Mouse (Mus musculus): ENCODE measurements around the gene Spns2.

Gene Spns2

GRCm38 (mm10) chr11:72500139-72500538, 10.4 kb upstream of the Spns2 start:
- DNase-seq (ENCODE audit: low read depth, low spot score): no peak

- no peak for DNase-seq (ENCODE audit: low read depth, low spot score)
Observed at GRCm38 (mm10) chr11:72497367-72497766, 7.7 kb upstream of the Spns2 start.

DNA sequence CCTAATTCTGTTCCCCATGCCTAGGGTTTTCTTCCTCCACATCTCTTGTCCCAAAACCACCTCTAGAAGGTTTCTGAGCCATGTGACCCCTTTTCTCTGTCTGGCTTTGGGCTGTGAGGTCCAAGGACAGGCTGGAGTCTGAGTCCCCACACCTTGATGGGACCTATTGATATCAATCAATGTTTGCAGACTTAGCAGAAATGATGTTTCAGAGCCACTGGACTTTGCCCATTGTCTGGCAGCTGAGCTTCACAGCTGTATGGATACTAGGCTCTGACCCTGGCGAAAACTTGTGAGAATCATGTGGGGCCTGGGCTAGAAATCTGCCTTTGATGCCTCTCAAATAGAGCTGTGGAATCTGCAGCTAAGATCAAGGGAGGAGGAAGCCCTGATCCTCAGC, 7.1 kb upstream of the Spns2 start:
- no peak for DNase-seq (ENCODE audit: low read depth, low spot score)

- DNase-seq (ENCODE audit: low read depth, low spot score): no peak
Observed at GRCm38 (mm10) chr11:72496066-72496465, 6.4 kb upstream of the Spns2 start.

- peak; percentile 55 for DNase-seq (ENCODE audit: low read depth, low spot score)
Observed at GRCm38 (mm10) chr11:72494046-72494988, 4.6 kb upstream of the Spns2 start.

- no peak for DNase-seq (ENCODE audit: low read depth, low spot score)
Observed at GRCm38 (mm10) chr11:72491130-72491960, 1.6 kb upstream of the Spns2 start.

- no peak for DNase-seq (ENCODE audit: low read depth, low spot score)
Observed at GRCm38 (mm10) chr11:72489397-72489796, 307 bp downstream of the Spns2 start.

DNA sequence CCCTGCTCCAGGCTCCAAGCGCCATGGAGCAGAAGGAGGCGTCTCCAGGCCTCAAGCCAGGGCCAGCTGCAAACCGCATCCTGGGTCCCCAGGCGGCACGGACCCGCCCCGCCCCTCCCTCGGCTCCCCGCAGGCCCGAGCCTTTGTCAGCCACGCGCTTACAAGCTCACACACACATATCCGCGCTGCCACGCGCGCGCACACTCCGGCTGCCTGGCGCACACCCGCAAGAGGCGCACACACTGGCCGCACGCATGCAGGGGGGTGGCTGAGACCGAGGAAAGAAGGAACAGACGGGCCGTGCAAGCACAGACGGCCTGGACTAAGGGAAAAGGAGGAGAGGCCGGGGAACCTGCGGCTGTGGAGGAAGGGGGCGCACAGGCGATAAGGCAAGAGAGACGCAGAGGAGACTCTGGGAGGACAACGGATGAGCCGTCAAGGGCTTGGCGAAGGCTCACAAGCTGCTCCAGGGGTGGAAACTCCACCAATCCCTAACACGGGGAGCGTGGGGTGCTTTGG, 892 bp downstream of the Spns2 start:
- DNase-seq (ENCODE audit: low read depth, low spot score): peak; percentile 83

DNA sequence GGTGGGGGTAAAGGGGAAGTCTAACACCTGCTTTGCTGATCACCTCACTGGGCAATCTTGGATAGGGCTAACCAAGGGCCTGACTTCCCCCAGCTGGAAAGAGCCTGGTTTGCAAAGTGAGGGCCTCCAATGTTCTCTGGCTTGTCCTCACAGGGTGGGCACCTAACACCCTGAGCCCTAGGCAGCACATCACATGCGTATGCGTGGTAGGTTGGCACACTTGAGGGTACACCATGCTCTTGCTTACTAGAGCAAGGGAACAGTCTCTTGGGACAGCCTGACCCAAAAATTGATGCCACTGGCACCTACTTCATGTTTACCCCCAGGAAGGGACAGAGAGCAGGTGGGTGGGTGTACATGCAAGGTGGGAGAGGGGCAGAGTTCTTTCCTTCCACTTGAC, 2.0 kb downstream of the Spns2 start:
- DNase-seq (ENCODE audit: low read depth, low spot score): no peak

- no peak for DNase-seq (ENCODE audit: low read depth, low spot score)
Observed at GRCm38 (mm10) chr11:72487171-72487570, 2.5 kb downstream of the Spns2 start.

- DNase-seq (ENCODE audit: low read depth, low spot score): no peak
Observed at GRCm38 (mm10) chr11:72485960-72486359, 3.7 kb downstream of the Spns2 start.

DNA sequence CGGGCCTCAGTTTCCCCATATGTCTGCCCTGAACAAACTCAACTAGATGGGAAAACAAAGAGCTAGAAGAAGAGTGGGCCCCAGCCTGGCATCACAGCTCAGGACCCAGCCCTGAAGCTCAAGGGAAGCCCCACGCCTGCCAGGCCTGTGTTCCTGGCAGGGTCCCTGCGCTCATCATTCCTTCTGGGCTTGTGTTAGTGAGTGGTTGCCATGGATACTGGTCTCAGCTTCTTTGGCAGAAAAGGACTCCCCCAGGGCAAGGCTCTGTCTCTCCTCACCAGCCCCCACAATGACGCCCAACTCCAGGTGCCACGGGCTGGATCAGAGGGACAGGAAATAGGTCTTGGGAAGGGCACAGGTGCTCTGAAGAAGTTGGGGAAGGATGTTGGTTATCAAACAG, 4.5 kb downstream of the Spns2 start:
- DNase-seq (ENCODE audit: low read depth, low spot score): no peak

GRCm38 (mm10) chr11:72484549-72484948, 5.2 kb downstream of the Spns2 start:
- no peak for DNase-seq (ENCODE audit: low read depth, low spot score)

GRCm38 (mm10) chr11:72481952-72482351, 7.8 kb downstream of the Spns2 start:
- no peak for DNase-seq (ENCODE audit: low read depth, low spot score)

GRCm38 (mm10) chr11:72481313-72481712, 8.4 kb downstream of the Spns2 start:
- no peak for DNase-seq (ENCODE audit: low read depth, low spot score)

DNA sequence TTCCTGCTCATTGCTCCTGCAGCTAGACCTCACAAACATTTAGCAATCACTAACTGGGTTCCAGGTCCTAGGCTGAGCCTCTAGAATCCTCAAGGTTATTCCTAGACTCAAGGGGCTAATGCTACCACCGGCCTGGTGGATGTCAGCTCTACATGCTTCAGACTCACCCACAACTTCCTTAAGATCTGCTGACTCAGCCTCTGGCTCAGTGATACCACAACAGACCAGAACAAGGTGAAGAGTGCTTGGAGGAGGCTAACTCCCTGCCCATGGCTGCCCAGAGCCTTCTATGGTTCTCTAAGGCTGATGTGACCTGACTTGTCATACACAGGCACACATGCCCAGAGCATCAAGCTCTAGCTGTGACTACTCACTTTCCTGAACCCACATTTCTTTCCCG, 10.2 kb downstream of the Spns2 start:
- DNase-seq (ENCODE audit: low read depth, low spot score): no peak

- DNase-seq (ENCODE audit: low read depth, low spot score): no peak
Observed at GRCm38 (mm10) chr11:72478228-72478627, 11.5 kb downstream of the Spns2 start.

DNA sequence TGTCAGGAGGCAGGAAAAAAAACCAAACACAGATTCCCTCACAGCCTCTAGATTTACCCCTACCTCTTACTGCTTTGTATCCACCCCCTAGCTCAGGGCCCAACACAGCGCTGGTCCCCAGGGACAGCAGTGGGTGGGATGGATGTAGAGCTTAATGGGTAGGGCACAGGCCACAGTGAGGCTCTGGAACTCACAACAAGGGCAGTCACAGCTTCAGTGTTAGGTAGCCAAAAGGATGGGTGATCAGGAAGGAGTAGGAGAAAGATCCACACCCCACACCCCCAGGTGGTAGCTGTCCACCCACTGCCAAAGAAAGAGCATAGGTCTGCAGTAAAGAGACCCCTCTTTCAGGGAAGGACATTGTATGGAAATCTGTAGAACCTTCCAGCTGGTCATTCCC, 12.1 kb downstream of the Spns2 start:
- DNase-seq (ENCODE audit: low read depth, low spot score): no peak

GRCm38 (mm10) chr11:72477182-72477581, 12.5 kb downstream of the Spns2 start:
- DNase-seq (ENCODE audit: low read depth, low spot score): no peak

GRCm38 (mm10) chr11:72476074-72476625, 13.6 kb downstream of the Spns2 start:
- no peak for DNase-seq (ENCODE audit: low read depth, low spot score)

DNA sequence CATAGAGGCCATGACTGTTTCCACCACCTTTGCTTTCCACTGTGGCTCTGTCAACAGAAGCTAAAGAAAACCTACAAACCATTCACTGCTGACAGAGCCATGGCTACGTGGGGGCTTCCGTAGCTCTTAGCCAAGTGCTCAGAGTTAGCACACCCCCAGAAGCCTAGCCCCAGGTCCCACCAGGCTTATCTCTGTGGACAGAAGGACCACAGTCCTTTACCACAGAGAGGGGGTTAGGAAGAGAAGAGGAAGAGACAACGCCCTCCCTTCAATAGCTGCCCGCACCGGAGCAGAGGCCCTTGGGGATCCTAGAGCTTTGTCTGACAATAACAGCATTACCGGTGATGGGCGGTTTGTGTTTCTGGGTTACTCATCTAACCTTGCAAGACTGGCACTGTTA, 14.3 kb downstream of the Spns2 start:
- no peak for DNase-seq (ENCODE audit: low read depth, low spot score)

- DNase-seq (ENCODE audit: low read depth, low spot score): no peak
Observed at GRCm38 (mm10) chr11:72474926-72475325, 14.8 kb downstream of the Spns2 start.

All from ZHBTc4 (cell line).